Mouse (Mus musculus): ENCODE measurements at regions not wholly inside any gene's neighbourhood (a gene's known extent, or its start where the extent isn't known, plus 50 kb on each side); places are given as distances from the start of the nearest gene placed in this dataset.

DNA sequence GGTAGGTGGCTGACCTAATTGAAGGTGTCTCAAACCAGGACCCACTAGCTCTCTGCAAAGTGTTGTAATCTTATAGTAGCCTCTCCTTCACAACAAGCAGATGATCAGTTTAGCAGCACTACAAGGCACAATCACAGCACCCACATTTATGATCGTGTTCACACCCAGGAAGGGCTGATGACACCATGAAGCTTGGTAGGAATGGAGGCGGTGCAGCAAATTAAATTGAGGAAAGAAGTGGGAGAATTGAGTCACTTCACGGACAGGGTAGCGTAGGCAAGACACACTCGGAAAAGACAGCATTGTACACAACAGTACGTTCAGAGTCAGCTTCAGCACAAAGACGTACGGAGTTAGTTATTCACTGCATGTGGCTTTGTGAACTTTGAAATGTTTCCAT is 94.4 kb upstream of the Serp2 start:
- TF ChIP-seq CTCF (IDR thresholded peaks at IDR 0.05; ENCODE audit: low read depth, low read length) (no peak), EP300 (IDR thresholded peaks at IDR 0.05; ENCODE audit: insufficient read depth, low read depth, low read length) (no peak)

All from ES-Bruce4 (cell line).